Mouse (Mus musculus) bone marrow, adult 2 months (tissue): ENCODE data around the gene Pamr1.

ENCODE experiments used
- CTCF ChIP-seq: fragments of 200-500 bp; IDR thresholded peaks from 2 replicates; pipeline ENCODE4 v1.5.1; 2011; ENCODE audit warnings: low read length, control low read depth; ENCODE audit not compliant: control insufficient read depth, insufficient read depth
- POLR2A ChIP-seq: fragments of 200-500 bp; IDR thresholded peaks from 2 replicates; pipeline ENCODE4 v1.6.1; 2011; ENCODE audit warnings: low read depth, mild to moderate bottlenecking, control low read depth, low read length, borderline replicate concordance; ENCODE audit not compliant: control insufficient read depth

DNA sequence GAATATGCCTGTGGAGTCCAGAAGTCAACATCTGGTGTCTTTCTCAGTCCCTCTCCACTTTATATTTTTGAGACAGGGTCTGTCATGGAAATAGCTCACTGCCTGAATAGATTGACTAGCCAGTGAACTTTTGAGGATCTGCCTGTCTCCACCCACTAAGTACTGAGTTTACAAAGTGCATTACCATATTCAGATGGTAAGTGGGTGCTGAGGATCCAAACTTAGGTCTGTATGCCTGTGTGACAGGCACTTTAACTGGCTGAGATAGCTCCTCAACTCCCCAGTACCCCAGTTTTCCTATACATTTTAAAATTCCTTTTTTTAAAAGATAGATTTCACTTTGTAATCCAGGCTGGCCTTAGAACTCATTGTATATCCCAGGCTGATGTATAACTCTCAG lies 73.1 kb downstream of the Pamr1 start:
- TF ChIP-seq POLR2A (no peak), CTCF (no peak)
